Mouse (Mus musculus): ENCODE measurements around the gene Hmg20a.

Hmg20a gene

GRCm38 (mm10) chr9:56417948-56418737 lies at the start of gene Hmg20a, which contains the start of gene Peak1:
Hmg20a (plus strand) TSS chr9:56418609.
Peak1 (minus strand) TSS chr9:56418067.
- peak; percentile 100 for DNase-seq (ENCODE audit: inconsistent age in 2 of 2, low spot score in 1 of 2)

GRCm38 (mm10) chr9:56368814-56369213 lies 49.6 kb upstream of the Hmg20a start:
- peak in 1 of 2 experiments; percentile 74 for DNase-seq (ENCODE audit: inconsistent age in 2 of 2, low spot score in 1 of 2)

- DNase-seq (ENCODE audit: inconsistent age in 2 of 2, low spot score in 1 of 2), result peak; percentile 62 to 82
Measured at GRCm38 (mm10) chr9:56370710-56371109, 47.7 kb upstream of the Hmg20a start.

- peak; percentile 58 to 86 for DNase-seq (ENCODE audit: inconsistent age in 2 of 2, low spot score in 1 of 2)
Measured at GRCm38 (mm10) chr9:56374401-56374800, 44.0 kb upstream of the Hmg20a start.

- DNase-seq (ENCODE audit: inconsistent age in 2 of 2, low spot score in 1 of 2), result no peak
Measured at GRCm38 (mm10) chr9:56382786-56383185, 35.6 kb upstream of the Hmg20a start.

- DNase-seq (ENCODE audit: inconsistent age in 2 of 2, low spot score in 1 of 2), result peak in 1 of 2 experiments; percentile 69
Measured at GRCm38 (mm10) chr9:56392857-56393256, 25.6 kb upstream of the Hmg20a start.

- DNase-seq (ENCODE audit: inconsistent age in 2 of 2, low spot score in 1 of 2), result no peak
Measured at GRCm38 (mm10) chr9:56396306-56396705, 22.1 kb upstream of the Hmg20a start.

GRCm38 (mm10) chr9:56404619-56405018 lies 13.8 kb upstream of the Hmg20a start:
- DNase-seq (ENCODE audit: inconsistent age in 2 of 2, low spot score in 1 of 2), result no peak

- no peak for DNase-seq (ENCODE audit: inconsistent age in 2 of 2, low spot score in 1 of 2)
Measured at GRCm38 (mm10) chr9:56409928-56410327, 8.5 kb upstream of the Hmg20a start.

- DNase-seq (ENCODE audit: inconsistent age in 2 of 2, low spot score in 1 of 2), result no peak
Measured at GRCm38 (mm10) chr9:56412716-56413115, 5.7 kb upstream of the Hmg20a start.

GRCm38 (mm10) chr9:56414322-56414721 lies 4.1 kb upstream of the Hmg20a start:
- no peak for DNase-seq (ENCODE audit: inconsistent age in 2 of 2, low spot score in 1 of 2)

- DNase-seq (ENCODE audit: inconsistent age in 2 of 2, low spot score in 1 of 2), result no peak
Measured at GRCm38 (mm10) chr9:56415393-56415792, 3.0 kb upstream of the Hmg20a start.

GRCm38 (mm10) chr9:56415935-56416607 lies 2.3 kb upstream of the Hmg20a start:
- DNase-seq (ENCODE audit: inconsistent age in 2 of 2, low spot score in 1 of 2), result peak in 1 of 2 experiments; percentile 63

GRCm38 (mm10) chr9:56417415-56417947 lies 928 bp upstream of the Hmg20a start:
- DNase-seq (ENCODE audit: inconsistent age in 2 of 2, low spot score in 1 of 2), result peak; percentile 89 to 96

- DNase-seq (ENCODE audit: inconsistent age in 2 of 2, low spot score in 1 of 2), result peak; percentile 83 to 94
Measured at GRCm38 (mm10) chr9:56418738-56419239, 380 bp downstream of the Hmg20a start.

- no peak for DNase-seq (ENCODE audit: inconsistent age in 2 of 2, low spot score in 1 of 2)
Measured at GRCm38 (mm10) chr9:56420236-56420635, 1.8 kb downstream of the Hmg20a start.

- no peak for DNase-seq (ENCODE audit: inconsistent age in 2 of 2, low spot score in 1 of 2)
Measured at GRCm38 (mm10) chr9:56420892-56421601, 2.6 kb downstream of the Hmg20a start.

GRCm38 (mm10) chr9:56421991-56422390 lies 3.6 kb downstream of the Hmg20a start:
- DNase-seq (ENCODE audit: inconsistent age in 2 of 2, low spot score in 1 of 2), result no peak

- DNase-seq (ENCODE audit: inconsistent age in 2 of 2, low spot score in 1 of 2), result no peak
Measured at GRCm38 (mm10) chr9:56424861-56425260, 6.5 kb downstream of the Hmg20a start.

GRCm38 (mm10) chr9:56435821-56436526 lies 17.6 kb downstream of the Hmg20a start:
- no peak for DNase-seq (ENCODE audit: inconsistent age in 2 of 2, low spot score in 1 of 2)
